Mouse (Mus musculus): ENCODE measurements around the gene Epb41l5.

Epb41l5 gene

DNA sequence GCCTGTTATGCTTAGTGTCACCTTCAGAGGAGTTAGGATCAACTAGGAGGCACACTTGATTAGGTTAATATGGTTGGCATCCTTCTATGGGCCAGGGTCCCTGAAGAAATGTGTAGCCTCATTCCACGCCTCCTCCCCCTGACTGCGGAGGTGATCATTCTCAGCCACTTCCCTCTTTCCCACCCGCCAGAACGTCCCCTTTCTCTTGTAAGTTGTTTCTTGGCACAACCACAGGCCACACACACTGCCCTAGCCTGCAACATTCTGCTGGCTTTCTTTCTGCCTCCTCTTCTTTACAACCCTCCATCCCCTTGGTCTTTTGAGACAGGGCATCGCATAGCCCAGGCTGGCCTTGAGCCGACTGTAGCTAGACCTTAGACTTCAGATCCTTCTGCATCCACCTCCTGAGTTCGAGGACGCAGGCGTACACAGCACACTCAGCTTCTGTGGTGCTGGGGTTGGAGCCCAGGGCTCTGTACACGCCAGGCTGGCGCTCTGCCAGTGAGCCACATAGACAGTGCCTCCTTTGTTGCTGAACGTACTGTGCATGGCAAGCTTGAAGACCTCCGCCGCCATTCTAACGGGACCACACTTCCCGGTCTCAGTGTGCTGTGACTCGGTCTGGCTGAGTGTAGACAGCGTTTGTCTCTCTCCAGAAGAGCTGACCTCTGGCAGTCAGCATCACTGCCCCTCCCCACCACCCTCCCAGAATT is 115.6 kb downstream of the Epb41l5 start:
- DNase-seq (ENCODE audit: low spot score in 2 of 2), result no peak

DNA sequence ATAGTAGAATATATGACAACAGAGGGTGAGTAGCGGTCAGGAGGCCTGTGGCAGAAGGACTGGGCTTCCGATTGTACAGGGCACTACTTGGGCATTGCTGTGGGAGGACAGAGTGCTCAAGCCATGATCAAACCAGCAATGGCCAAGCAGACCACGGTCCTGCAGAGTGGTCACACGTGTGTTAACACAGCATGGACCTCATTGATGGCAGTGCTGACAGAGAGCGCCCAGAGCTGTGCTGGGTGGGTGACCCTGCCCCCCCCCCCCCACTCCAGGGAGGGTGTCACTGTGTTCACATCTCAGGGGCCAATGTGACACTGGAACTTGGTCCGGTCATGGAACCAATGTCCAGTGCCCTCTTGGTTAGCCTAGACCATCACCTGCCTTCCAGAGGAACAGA is 116.6 kb downstream of the Epb41l5 start:
- DNase-seq (ENCODE audit: low spot score in 2 of 2), result no peak

DNA sequence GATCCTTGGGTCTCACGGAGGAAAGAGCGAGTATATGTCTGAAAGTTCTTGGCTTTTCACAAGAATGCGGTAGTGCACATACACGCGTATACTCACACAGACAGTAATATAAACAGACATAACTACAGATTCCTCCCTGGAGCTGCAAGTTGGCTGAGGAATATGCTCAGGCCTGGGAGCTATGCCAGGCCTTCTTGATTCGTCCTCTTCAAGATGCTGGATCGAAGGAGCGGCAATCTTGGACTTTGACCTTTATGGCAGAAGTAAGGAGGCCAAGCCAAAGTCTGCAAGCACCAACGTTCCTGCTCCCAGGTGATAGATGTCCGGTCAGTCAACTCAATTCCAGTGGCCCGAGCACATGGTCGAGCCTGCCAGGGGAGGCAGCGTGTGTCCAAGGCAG is 117.9 kb downstream of the Epb41l5 start:
- no peak for DNase-seq (ENCODE audit: low spot score in 2 of 2)

DNA sequence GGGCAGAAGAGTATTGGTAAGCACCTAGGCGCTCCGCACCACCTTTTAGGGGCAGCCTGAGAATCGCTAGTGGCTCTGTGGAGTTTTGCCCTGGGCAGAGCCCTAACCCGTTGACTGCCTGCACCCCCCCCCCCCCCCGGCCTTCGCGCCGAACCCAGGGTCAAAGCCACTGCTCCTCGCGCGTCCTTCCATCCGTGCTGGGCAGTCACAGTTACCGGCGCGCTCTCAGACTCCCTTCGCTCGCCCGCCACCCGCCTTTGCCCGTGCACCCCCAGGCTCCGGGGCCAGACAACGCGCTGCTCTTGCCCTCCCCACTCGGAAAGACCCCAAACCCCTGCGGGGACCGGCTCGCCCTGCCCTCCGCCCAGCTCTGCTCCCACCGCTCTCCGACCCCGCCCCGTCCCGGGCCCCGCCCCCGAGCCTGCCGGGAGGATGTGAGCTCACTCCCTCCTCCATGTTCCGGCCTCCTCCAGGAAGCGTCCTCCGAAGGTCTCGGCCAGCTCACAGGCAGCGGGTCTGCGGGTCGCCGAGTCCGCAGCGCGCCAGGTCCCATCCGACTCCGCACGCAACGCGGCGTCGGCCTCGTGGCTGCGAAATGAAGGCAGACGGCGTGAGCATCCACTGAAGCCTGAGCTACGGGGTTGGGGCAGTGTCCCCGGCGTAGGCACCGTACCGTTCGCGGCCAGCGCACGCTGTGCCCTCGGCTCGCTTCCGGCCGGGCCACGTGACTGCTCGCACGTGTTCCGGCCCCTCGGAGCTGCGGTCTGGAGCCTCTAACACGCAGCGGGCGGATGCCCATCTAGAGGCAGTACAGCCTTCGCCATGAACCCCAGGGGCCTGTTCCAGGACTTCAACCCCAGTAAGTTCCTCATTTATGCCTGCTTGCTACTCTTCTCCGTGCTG is 122.9 kb downstream of the Epb41l5 start, which contains the start of gene Tmem185b:
TSS of gene Tmem185b (plus strand) at position 472 of the 903 bp plus-strand sequence.
- DNase-seq (ENCODE audit: low spot score in 2 of 2), result peak; percentile 73

DNA sequence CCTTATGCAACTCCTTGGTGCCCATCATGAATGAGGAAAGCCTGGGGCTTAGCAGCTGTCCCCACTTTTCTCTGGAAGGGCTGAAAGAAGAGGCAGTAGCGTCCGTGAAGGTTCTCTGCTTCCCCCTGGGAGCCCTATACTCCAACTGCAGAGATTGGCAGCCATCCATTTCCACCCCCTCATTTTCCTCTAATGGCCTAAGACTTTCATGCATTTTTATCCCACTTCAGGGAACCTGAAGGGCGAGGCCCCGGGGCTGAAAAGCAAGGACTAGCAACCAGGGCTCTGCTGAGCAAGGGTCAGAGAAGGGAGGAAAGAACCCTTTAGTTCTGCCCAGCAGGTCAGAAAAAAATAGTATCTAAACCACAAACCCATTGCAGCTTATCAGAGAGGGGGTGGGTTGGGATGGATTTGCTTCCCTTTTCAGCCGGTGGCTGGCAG is 123.8 kb downstream of the Epb41l5 start:
- no peak for DNase-seq (ENCODE audit: low spot score in 2 of 2)

DNA sequence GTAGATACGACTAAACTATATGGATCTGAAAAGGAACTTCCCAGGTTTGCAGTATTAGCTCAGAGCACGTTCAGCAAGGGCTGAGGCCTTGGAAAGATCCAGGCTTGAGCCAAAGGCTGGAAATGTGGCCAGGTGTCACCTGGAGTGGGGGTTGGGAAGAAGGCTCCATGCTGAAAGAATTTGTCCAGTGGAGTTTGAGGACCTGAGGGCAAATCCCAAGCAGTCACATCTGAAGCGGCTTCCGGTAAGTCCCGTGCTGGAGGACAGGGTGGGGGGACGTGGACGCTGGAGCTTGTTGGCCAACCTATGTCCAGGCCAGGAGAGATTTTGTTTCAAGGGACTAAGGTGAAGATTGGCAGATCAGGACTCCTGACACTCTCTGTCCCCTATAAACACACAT is 125.0 kb downstream of the Epb41l5 start:
- DNase-seq (ENCODE audit: low spot score in 2 of 2), result no peak

DNA sequence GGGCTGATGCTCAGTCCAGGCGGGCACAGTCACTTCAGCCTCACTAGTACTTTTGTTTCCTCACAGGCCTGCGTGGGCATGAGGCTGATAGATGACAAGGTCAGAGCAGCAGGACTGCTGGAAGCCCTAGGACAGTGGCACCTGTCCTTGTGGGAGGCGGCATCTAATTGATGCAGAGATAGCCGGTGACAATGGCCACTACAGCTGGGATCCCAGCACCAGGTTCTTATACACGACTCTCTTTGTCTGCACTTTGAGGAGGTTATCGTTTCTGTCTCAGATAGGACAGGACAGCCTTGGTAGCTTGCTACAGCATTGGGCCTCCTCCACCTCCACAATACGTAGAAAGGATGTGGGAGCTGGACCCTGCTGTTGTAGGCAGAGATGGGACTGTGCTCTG is 125.4 kb downstream of the Epb41l5 start:
- DNase-seq (ENCODE audit: low spot score in 2 of 2), result no peak

DNA sequence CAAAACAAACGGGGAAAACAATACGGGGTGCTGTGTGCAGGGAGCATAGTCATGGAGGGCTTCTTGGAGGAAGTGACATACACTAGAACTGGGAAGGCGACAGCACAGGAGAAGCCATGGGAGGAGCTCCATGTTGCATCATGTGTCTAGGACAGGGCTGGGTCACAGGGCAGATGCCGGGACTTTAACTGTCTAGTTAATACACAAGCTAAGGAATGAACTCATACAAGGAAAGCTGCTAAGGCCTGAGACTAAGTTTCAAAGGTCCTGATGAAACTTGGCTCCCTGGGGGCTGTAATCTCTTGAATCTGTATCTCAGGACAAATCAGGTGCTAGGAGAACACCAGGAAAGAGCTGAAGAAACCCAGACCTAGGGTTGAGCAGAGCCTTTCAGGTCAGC is 126.1 kb downstream of the Epb41l5 start:
- DNase-seq (ENCODE audit: low spot score in 2 of 2), result no peak

DNA sequence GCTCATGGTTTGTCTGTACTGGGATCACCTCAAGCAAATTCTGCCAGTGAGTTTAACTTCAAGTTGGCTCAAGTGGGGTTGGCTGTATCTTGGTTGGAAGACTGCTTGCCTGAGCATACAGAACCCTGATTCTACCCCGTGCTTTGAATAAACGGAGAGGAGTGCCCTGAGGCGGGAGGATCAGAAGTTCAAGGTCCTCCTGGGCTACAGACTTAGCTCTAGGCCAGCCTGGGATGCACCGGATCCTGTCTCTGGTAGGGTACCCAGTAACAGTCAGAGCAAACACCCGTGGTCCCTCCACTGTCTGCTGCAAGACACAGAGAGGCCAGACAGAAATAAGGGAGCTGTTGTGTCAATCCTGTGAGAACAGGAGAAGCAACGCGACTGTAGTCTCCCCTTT is 127.1 kb downstream of the Epb41l5 start:
- no peak for DNase-seq (ENCODE audit: low spot score in 2 of 2)

DNA sequence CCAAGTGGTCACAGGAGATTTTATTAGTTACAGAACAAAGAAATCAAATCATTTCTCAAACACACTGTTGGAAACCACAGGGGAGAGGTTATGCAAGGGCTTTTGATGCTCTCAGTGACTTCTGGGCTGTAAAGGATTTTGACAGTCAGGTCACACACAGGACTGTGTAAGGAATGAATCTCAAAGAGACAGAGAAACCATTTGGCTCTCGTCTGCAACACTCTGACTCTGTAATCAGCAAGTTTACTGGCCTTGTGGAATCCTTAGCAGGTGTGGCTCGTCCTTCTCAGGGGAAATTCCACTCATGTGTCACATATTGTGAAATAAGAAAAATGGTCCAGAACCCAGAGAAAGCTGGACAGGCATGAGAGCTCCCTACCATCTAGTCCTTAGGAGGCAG is 127.8 kb downstream of the Epb41l5 start:
- DNase-seq (ENCODE audit: low spot score in 2 of 2), result no peak

DNA sequence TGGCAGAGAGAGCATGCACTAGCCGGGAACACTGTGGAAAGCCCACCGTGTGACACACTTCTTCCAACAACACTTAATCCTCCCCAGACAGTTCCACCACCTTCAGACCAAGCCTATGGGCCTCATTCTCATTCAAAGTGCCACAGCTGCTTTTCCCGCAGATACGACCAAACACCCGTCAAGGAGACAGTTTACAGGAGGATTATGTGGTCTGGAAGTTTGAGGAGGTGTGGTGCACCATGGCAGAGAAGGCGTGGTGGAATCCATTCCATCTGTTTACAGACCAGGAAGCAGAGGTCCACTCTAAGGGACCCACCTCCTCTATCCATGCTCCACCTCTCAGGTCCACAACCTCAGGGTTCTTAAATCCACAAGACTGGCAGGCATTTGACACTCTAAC is 129.5 kb downstream of the Epb41l5 start:
- no peak for DNase-seq (ENCODE audit: low spot score in 2 of 2)

DNA sequence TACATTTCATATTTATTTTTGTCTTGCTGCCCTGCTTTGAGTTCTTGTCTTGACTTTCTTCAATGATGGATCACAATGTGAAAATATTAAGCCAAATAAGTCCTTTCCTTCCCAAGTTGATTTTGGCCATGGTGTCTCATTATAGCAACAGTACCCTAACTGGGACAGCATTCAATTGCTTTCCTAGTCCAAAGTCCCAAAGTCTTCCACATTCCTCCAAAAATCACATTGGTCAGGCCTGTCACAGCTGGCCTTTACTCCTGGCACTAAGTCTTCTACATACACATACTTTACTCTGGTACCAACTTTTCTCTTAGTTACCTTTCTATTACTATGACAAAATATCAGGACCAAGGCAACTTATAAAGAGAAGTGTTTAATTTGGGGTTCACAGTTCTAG is 130.0 kb downstream of the Epb41l5 start:
- DNase-seq (ENCODE audit: low spot score in 2 of 2), result no peak

DNA sequence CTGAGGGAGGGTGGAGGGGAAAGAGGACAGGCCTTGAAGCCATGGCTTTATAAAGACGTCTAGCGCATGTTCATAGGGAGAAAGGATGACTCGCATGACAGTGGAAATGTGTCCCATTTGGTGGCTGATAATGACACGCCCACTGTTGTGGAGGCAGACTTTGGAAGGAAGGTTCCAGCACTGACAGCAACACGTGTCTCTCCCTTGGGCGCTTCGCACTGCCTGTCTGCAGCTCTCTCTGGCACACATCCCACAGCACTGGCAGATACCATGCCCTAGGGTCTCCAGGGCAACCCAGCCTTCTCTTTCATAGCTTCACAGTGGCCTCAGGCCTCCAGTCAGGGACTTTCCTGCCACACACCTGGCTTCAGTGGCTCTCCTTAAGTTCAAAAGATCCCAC is 130.7 kb downstream of the Epb41l5 start:
- no peak for DNase-seq (ENCODE audit: low spot score in 2 of 2)

DNA sequence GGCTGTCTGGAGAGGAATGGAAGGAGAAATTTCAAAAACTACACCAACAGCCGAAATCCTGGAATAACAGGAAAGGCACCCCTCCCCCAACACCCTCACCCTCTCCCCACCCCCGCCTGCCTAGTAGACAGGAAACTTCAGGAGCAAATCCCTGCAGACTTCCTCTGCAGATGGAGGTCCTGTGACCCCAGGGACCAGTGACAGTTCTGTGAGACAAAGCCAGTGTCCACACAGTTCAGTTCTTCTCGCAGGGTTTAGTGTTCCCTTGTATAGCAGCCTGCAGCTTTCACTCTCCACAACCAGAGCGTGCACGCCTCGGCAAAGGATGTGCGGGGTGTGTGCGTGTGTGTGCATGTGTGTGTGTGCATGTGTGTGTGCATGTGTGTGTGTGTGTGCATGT is 137.9 kb downstream of the Epb41l5 start:
- no peak for DNase-seq (ENCODE audit: low spot score in 2 of 2)

DNA sequence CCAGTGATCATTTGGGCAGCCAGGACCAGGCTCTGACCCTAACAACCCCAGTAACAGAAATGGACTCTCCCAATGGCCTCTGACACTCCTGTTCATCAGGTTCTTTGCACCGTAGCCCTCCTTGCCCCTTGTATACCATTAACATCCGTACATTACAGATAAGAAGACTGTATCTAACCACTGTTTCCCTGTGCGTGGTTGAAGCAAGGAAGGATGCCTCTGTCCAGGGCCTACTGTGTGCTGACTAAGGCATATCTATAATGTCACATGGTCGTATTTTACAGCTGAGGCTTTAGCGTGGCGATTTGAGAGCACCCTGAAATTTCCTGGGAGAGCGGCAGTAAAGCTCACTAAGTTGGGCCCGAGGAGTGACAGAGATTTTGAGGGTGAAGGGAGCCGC is 138.4 kb downstream of the Epb41l5 start:
- no peak for DNase-seq (ENCODE audit: low spot score in 2 of 2)

DNA sequence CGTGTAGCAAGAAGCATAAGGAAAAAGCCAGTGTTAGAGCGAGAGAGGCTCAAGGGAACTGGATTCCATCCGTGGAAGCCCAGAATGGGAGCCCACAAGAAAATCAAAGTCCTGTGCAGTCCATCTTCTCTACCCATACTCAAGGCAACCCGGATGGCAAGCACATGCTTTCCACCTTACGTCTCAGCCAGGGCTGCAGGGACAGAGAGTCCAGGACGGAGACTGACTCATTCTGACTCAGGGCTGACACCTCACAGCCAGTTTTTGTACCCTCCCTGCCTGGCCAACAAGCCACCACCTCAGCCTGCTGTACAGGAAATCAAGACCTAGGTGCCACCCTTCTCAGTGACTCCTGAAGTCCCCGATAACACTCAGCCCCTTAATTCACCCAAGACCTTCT is 139.3 kb downstream of the Epb41l5 start:
- DNase-seq (ENCODE audit: low spot score in 2 of 2), result no peak

DNA sequence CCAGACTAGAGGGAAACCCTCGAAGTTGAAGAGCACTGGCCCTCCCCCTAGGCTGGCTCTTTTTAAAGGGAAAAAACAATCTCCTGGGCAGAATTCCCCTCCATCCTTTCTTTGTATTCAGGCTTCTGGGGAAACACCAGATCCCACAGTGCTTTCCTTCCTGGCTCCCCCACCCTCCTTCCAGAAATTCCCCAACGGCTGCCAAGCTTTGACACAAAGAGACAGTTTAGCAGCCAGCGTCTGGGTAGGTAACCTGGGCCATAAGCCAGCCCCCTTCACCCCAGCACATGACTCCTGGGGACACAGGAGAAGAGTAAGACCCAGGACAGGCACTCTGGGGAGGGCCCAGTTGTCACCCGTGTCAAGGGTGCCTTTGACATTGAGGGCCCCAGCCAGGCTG is 140.3 kb downstream of the Epb41l5 start:
- no peak for DNase-seq (ENCODE audit: low spot score in 2 of 2)

DNA sequence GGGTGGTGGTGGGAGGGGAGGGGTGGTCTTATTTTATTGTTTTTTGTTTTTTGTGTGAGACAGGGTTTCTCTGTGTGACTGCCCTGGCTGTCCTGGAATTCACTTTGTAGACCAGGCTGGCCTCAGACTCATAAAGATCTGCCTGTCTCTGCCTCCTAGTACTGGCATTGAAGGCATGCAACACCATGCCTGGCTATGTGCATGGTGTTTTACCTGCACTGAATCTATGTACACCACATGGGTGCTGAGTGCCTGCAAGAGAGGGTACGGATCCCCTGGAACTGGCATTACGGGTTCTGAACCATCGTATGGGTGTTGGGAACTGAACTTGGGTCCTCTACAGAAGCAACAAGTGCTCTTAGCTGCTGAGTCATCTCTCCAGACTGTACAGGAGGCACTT is 142.8 kb downstream of the Epb41l5 start:
- DNase-seq (ENCODE audit: low spot score in 2 of 2), result no peak

DNA sequence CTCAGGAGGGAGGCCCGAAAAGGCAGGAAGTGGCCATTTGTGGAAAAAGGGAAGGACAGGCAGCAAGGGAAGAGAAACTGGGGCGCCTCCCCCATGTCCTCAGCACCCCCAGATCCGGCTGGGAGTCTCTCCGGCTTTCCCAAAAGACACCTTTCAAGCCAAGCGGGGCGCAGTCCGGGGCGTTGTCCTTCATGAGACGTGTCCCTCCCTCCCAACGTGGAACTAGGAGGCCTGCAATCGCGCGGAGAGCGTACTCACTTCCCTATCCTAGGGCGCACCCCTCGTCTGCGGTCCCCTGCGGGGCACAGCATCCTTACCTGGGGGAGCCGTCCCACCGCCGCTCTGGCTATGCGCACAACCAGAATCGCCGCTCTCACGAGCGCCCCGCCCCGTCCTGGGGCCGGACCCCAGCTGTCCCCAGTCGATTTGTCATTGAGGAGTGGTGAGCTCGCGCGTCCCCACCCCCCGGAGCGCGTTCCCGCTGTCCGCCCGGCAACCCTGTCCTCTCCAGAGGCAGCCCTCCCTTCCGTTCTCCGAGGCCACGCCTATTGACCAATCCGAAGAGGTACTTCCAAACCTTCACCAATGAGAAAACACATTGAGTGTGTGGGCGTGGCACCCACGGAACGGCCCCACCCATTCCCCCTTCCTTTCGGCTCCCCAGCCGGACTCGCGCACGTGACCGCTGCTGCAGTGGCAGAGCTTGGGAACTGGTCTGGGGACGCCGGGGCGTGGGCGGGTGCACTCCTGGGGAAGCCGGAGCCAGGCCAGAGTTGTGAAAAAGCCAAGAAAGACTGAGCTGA is 144.3 kb downstream of the Epb41l5 start, which contains the start of gene Ralb:
TSS of gene Ralb (minus strand) at position 535 of the 803 bp plus-strand sequence.
- peak; percentile 95 to 98 for DNase-seq (ENCODE audit: low spot score in 2 of 2)

DNA sequence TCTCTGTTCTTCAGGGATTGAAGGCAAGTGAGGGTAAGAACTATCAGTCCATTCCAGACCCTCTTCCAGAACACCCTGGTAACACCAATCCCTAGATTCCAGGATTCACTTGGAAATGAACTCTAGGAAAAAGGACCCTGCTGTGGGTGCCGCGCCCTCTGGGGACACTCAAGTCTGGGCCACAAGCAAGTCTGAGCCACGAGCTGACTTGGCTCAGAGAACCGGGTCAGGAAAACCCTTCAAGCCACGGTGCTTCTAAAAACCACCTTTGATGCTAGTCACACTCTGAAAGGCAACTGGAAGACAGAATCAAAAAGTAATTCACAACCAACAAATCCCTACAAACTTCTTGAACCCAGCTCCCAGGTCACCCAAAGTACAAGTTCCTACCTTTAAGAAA is 145.0 kb downstream of the Epb41l5 start:
- DNase-seq (ENCODE audit: low spot score in 2 of 2), result no peak

DNA sequence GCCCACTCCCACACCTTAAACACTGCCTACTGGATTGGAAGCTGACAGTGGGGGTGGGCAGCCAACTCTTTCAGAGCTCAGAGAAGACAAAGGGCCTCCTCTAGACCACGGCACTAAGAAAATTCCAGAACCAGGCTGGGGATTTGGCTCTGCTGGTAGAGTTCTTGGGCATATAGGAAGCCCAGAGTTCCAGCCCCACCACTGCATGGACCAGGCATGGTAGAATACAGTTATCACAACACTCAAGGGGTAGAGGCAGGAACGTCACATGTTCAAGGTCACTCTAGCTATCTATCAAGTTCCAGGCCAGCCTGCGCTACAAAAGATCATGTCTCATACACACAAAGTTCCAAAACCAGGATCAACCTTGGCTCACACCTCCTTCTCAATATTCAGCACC is 145.6 kb downstream of the Epb41l5 start:
- DNase-seq (ENCODE audit: low spot score in 2 of 2), result no peak

DNA sequence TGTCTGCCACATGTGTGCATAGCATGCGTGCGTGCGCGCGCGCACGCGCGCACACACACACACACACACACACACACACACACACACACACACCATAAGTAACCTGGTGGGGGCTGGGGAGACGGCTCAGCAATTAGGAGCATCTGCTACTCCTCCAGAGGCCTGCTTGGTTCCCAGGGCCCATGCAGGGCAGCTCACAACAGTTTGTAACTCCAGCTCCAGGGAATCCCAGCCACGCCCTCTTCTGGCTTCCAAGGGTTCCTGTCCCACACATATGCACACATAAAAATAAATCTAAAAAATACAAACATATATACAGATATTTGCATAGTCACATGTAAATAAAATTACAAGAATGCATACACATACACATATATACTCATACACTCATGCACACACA is 146.1 kb downstream of the Epb41l5 start:
- no peak for DNase-seq (ENCODE audit: low spot score in 2 of 2)
